Mouse (Mus musculus): ENCODE measurements at regions not wholly inside any gene's neighbourhood (a gene's known extent, or its start where the extent isn't known, plus 50 kb on each side); places are given as distances from the start of the nearest gene placed in this dataset.

- no peak for TF ChIP-seq CTCF (conservative IDR thresholded peaks at IDR 0.05; ENCODE audit: low read length)
- TF ChIP-seq POU5F1 (IDR thresholded peaks at IDR 0.05; ENCODE audit: borderline replicate concordance, low read length): no peak
Measured at GRCm38 (mm10) chr10:106351663-106352062, 118.5 kb upstream of the Ppfia2 start.
